Mouse (Mus musculus): ENCODE results near the gene Zar1l.
A peak's percentile ranks its signal among the peaks of the same experiment; 100 is the strongest.

Zar1l gene

DNA sequence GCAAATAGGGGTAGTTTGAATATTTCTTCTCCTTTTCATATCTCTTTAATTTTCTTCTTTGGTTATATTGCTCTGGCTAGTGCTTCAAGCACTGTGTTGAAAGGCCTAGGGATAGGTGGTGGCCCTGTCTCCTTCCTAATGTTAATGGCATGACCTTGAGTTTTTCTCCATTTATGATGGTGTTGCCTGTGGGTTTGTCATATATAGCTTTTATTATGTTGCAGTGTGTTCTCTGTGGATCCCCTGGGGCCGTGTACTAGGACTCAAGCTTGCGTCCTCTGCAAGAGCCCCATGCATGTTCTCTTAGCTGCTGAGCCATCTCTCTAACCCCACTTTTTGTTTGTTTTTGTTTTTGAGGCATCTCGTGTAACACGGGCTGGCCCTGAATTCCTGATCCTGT is 40.6 kb downstream of the Zar1l start:
- DNase-seq: no peak

DNA sequence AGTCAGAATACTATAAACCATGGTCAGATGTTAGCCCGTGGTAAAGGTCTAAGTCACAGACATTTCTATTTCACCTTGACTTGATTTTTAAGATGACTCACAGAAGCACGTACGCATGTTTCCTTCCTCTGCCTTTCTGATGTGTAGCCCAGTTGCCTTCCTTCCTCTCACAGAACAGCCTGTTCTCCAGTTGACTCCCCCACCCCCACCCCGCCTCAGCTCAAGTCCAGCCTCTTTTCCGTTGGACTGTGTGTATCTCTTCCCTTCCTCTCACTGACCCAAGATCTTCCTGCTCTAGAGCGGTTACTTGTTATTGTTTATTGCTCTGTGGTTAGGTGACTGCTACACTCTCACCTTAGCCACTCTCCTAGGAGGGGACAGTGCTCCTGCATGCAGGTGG is 49.5 kb downstream of the Zar1l start:
- no peak for DNase-seq

DNA sequence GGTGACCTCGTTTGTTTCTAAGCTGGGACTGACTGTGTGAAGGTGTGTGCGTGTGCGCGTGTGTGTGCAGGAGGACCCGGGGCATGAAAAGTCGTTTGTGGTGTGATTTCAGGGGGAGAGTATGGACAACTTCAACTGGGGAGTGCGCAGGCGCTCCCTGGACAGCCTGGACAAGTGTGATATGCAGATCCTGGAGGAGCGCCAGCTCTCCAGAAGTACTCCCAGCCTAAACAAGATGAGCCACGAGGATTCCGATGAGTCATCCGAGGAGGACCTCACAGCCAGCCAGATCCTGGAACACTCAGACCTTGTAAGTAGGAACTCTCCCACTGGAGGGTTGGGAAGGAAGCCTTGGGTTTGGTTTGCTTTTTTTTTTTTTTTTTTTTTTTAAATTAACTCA is 51.8 kb downstream of the Zar1l start:
- peak; percentile 77 for DNase-seq

DNA sequence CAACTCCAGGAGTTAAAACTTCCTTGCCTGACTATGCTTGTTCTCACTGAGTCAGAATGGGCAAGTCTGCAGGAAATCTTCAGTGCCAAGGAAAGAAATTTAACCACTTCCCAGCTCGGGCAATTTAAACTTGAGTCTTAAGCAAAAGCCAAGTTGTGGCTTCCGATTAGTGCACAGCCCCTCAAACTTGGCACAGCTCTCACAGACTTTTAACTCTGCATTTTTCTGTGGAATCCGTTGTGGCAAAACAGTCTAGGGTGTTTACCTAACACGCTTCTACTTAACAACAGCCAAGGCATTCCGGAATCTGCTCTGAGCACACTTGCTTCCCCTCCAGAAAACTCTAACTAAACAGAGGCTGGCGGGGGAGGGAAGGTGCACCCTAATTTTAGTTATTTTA is 52.7 kb downstream of the Zar1l start:
- DNase-seq: no peak

DNA sequence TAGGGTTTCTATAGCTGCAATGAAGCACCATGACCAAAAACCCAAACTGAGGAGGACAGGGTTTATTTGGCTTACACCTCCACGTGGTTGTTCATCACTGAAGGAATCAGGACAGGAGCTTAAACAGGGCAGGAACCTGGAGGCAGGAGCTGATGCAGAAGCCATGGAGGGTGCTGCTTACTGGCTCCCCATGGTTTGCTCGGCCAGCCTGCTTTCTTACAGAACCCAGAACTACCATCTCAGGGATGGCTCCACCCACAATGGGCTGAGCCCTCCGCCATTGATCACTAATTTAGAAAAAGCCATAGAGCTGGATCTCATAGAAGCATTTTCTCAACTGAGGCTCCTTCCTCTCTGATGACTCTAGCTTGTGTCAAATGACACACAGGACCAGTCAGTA is 53.2 kb downstream of the Zar1l start:
- no peak for DNase-seq

DNA sequence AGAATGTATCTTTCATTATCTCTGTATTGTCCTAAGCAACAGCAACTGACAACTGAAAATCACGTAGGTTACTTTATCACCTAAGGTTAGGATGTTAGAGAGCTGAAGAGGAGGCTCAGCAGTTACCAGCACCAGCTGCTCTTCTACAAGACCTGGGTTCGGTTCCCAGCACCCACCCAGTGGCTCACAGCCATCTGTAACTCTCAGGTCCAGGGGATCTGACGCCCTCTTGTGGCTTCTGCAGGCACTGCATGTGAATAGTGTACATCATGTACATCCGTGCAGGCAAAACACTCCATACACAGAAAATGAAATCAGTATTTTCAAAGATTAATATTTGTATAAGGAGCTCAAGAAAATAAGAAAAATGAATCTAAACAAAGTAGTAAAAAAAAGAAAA is 58.2 kb downstream of the Zar1l start:
- DNase-seq: no peak

DNA sequence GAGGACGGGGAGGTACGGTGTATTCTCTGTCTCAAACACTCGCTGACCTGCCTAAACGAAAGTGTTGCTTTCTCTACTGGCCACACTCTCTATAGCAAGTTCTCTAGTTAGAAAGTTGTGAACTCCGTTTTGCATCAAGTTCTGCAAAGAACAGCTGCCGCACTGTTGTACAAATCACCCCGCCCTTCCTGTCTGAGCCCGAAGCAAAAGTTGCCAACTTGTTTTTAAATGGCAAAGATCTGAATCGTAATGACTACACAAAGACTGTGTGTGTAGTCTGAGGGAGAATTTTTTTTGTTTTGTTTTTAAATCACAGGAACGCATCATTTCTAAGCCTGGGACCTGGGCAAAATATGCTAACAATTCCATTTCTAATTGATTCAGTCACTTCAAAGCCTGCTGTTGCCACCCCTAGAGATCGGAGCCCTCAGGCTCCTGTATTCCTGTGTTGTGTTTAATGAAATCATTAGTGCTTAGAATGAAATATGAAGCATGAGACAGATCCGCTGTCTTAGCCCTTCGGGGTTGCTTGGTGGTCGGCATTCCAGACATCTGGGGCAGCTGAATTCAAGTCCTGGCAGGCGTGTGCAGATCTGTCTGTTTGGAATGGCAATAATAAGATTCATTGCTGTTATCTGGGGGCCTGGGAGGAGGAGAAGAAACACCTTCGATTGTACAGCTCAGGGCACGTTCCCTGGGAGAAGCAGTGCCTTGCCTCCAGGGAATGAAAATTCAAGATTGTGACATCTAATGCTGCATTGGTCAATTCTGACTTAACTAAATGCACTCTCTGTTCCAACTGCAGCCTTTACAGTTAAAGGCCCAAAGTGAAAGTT is 59.8 kb downstream of the Zar1l start:
- DNase-seq: no peak

DNA sequence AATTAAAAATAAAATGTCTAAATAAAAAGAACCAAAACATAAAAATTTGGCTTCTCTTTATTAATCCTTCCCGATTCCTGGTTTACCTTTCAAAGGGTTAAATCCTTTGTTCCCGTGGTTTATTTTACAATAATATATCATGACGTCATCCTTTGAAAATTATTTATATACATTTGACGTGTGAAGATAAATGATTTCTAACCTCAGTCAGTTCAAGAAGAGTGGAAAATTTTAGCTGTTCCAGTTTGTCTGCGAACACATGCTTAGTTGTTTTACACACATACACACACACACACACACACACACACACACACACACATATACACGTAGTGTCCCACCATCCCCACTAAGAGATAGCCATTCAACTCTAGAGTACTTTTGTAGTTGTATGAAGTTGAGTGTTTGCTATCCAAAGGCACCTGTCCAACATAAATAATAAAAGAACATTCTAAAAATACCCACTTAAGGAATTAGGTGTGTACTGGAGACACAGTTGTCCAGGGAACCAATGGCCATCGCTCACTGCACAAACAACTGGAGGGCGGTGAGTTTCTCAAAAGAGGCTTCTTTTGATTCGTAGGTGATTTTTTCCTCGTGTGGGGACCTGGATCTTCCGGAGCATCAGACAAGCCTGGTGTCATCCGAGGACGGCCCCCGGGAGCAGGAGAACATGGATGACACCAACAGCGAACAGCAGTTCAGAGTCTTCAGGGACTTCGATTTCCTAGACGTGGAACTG is 60.6 kb downstream of the Zar1l start:
- DNase-seq: no peak

Measured in cerebellum, adult 11-12 months (tissue).